Mouse (Mus musculus): Measurements from ENCODE around the gene Mrpl24. TPM values are rescaled to one million over a fixed set of nuclear protein-coding genes. Genes with fewer than 3 reads are reported as not detected.
"Not testable (repeated sequence)": the region's sequence is repeated elsewhere in the genome, so short reads cannot be mapped to it uniquely, and the experiment has no call there.

The Mrpl24 gene
- 10 to 100 TPM; 44.1 to 50.2 TPM for total RNA-seq (2021)
- long read RNA-seq, experiment 1, transcript Mrpl24-202 (6 exons, 1,339 nt): major isoform, 11 of 63 reads
- long read RNA-seq, experiment 1, transcript Mrpl24-201 (6 exons, 1,226 nt): major isoform, 11 of 63 reads
- long read RNA-seq, experiment 1, partial matches to known transcripts: 1 of 63 reads
- long read RNA-seq, experiment 1, other reads (novel, unspliced or antisense): 38 of 63 reads
- long read RNA-seq, experiment 2, transcript Mrpl24-201 (6 exons, 1,226 nt): minor isoform, 6 of 78 reads
- long read RNA-seq, experiment 2, transcript Mrpl24-202 (6 exons, 1,339 nt): major isoform, 25 of 78 reads
- long read RNA-seq, experiment 2, partial matches to known transcripts: 0 of 78 reads
- long read RNA-seq, experiment 2, other reads (novel, unspliced or antisense): 47 of 78 reads

- peak; percentile 76 for DNase-seq
- Histone ChIP-seq H3K4me3 (peak within 1 kb of the TSS; percentile 81), H3K27ac (peak within 1 kb of the TSS; percentile 88)
- intact Hi-C loops (cut with DNase I): no loop called here
- TF ChIP-seq CTCF (IDR thresholded peaks at IDR 0.05): no peak
Observed at GRCm38 (mm10) chr3:87919336-87920108, at the start of gene Mrpl24. TSS of gene Mrpl24 (plus strand) at chr3:87919506.

GRCm38 (mm10) chr3:87877730-87878129 lies 41.6 kb upstream of the Mrpl24 start:
- intact Hi-C loops (cut with DNase I): no loop called here
- H3K27ac ChIP-seq: no peak overlapping the region
- no peak for DNase-seq
- no peak overlapping the region for H3K4me3 ChIP-seq
- no peak for TF ChIP-seq CTCF (IDR thresholded peaks at IDR 0.05)

GRCm38 (mm10) chr3:87884291-87884690 lies 35.0 kb upstream of the Mrpl24 start:
- peak overlapping the region; percentile 92 for H3K27ac ChIP-seq
- no peak for DNase-seq
- TF ChIP-seq CTCF (IDR thresholded peaks at IDR 0.05): no peak
- H3K4me3 ChIP-seq: peak overlapping the region; percentile 92
- intact Hi-C loops (cut with DNase I): no loop called here

GRCm38 (mm10) chr3:87884708-87885251 lies 34.5 kb upstream of the Mrpl24 start:
- Histone ChIP-seq H3K27ac (peak overlapping the region; percentile 92), H3K4me3 (peak overlapping the region; percentile 92)
- intact Hi-C loops (cut with DNase I): loop anchor here (5.0 kb wide), 1 partner anchor 48 kb away; the partner anchor contains the start of genes Isg20l2 and Rrnad1
- TF ChIP-seq CTCF (IDR thresholded peaks at IDR 0.05): no peak
- peak; percentile 57 for DNase-seq

GRCm38 (mm10) chr3:87885281-87886003 lies 33.9 kb upstream of the Mrpl24 start, which contains the start of gene Prcc:
TSS of gene Prcc (minus strand) at chr3:87885608.
- intact Hi-C loops (cut with DNase I): loop anchor here (5.0 kb wide), 1 partner anchor 47 kb away; the partner anchor contains the start of genes Isg20l2 and Rrnad1
- no peak for TF ChIP-seq CTCF (IDR thresholded peaks at IDR 0.05)
- Histone ChIP-seq H3K27ac (peak within 1 kb of the TSS; percentile 92), H3K4me3 (peak within 1 kb of the TSS; percentile 92)
- peak; percentile 91 for DNase-seq

- intact Hi-C loops (cut with DNase I): loop anchor here (5.0 kb wide), 1 partner anchor 46 kb away; the partner anchor contains the start of genes Isg20l2 and Rrnad1
- Histone ChIP-seq H3K4me3 (peak overlapping the region; percentile 80), H3K27ac (peak overlapping the region; percentile 87)
- peak; percentile 36 for DNase-seq
- no peak for TF ChIP-seq CTCF (IDR thresholded peaks at IDR 0.05)
Observed at GRCm38 (mm10) chr3:87886004-87886365, 33.3 kb upstream of the Mrpl24 start.

GRCm38 (mm10) chr3:87886416-87886815 lies 32.9 kb upstream of the Mrpl24 start:
- intact Hi-C loops (cut with DNase I): loop anchor here (5.0 kb wide), 1 partner anchor 46 kb away; the partner anchor contains the start of genes Isg20l2 and Rrnad1
- no peak for DNase-seq
- peak overlapping the region; percentile 87 for H3K27ac ChIP-seq
- H3K4me3 ChIP-seq: peak overlapping the region; percentile 80
- no peak for TF ChIP-seq CTCF (IDR thresholded peaks at IDR 0.05)

GRCm38 (mm10) chr3:87887400-87887799 lies 31.9 kb upstream of the Mrpl24 start:
- DNase-seq, H3K4me3 ChIP-seq, H3K27ac ChIP-seq: not testable (repeated sequence)
- intact Hi-C loops (cut with DNase I): loop anchor here (5.0 kb wide), 1 partner anchor 45 kb away; the partner anchor contains the start of genes Isg20l2 and Rrnad1
- peak; percentile 12; the same call in 1 of the 2 replicates for TF ChIP-seq CTCF (IDR thresholded peaks at IDR 0.05)

GRCm38 (mm10) chr3:87891481-87891880 lies 27.8 kb upstream of the Mrpl24 start:
- Histone ChIP-seq H3K27ac (no peak overlapping the region), H3K4me3 (no peak overlapping the region)
- TF ChIP-seq CTCF (IDR thresholded peaks at IDR 0.05): no peak
- DNase-seq: no peak
- intact Hi-C loops (cut with DNase I): no loop called here

- Histone ChIP-seq H3K4me3 (no peak overlapping the region), H3K27ac (no peak overlapping the region)
- intact Hi-C loops (cut with DNase I): no loop called here
- TF ChIP-seq CTCF (IDR thresholded peaks at IDR 0.05): no peak
- no peak for DNase-seq
Observed at GRCm38 (mm10) chr3:87893367-87893905, 25.9 kb upstream of the Mrpl24 start.

- Histone ChIP-seq H3K4me3 (no peak overlapping the region), H3K27ac (no peak overlapping the region; the same call in 1 of the 2 replicates)
- intact Hi-C loops (cut with DNase I): no loop called here
- DNase-seq: no peak
- TF ChIP-seq CTCF (IDR thresholded peaks at IDR 0.05): no peak
Observed at GRCm38 (mm10) chr3:87899266-87899665, 20.0 kb upstream of the Mrpl24 start.

All from gastrocnemius, adult 2 months (tissue).